Mouse (Mus musculus): Measurements from ENCODE around the gene 1700030J22Rik. TPM values are rescaled to one million over a fixed set of nuclear protein-coding genes. Genes with fewer than 3 reads are reported as not detected.

1700030J22Rik gene
- polyA plus RNA-seq, 1 experiment from 2014 or later = 2.3 TPM

DNA sequence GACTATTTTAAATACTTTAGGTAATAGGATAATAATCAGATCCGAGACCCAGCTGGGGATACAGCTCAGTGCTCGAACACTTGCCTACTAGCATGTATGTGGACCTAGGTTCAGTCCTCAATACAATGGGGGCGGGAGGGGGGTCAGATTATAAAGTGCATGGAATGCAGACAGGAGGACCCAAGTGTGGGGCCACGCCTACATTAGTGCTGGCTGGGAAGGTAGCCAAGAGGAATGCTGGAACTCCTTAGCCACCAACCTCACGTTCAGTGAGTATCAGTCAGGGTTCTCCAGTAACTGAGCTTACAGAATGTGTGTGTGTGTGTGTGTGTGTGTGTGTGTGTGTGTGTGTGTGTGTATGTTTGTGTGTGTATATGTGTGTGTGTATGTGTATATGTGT, 27.4 kb downstream of the 1700030J22Rik start:
- H3K4me1 ChIP-seq (replicated peaks) = peaks cover 6% of the 10 kb centered on the region
- H3K36me3 ChIP-seq = peaks cover 37% of the 10 kb centered on the region
- no peaks in the 10 kb centered on the region for H3K9me3 ChIP-seq
- ATAC-seq (ENCODE audit: insufficient number of reproducible peaks, insufficient read depth, low FRiP score, low TSS enrichment, low read depth) = no peak
- 74% methylated on average over 5 of the region's 5 CpGs for WGBS
- no peak overlapping the region for H3K4me3 ChIP-seq (replicated peaks)
- no peak overlapping the region for H3K4me2 ChIP-seq
- no peak overlapping the region for H3K9ac ChIP-seq (replicated peaks)
- H3K27ac ChIP-seq = no peak overlapping the region
- no peaks in the 10 kb centered on the region for H3K27me3 ChIP-seq

DNA sequence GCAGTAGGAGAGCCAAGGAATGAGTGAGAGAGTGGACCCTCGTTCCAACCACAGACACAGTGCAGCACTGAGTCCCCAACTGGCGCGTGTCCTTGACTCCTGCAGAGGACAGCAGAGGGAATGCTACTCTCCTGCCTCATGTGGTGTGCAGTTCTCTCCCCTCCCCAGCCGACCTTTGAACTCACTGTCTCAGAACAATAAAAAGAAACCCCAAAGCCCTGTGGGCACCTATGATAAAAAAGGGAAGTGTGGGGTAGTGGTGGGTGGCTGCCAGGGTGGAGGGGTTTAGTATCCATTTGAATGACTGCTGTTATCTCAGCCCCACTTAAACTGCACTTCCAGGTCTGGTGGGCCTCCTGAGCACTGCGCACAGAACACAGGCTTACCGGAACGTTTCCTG, 31.2 kb downstream of the 1700030J22Rik start:
- H3K9ac ChIP-seq (replicated peaks) = no peak overlapping the region
- ATAC-seq (ENCODE audit: insufficient number of reproducible peaks, insufficient read depth, low FRiP score, low TSS enrichment, low read depth) = no peak
- H3K4me1 ChIP-seq (replicated peaks) = peaks cover 18% of the 10 kb centered on the region
- H3K9me3 ChIP-seq = no peaks in the 10 kb centered on the region
- H3K4me3 ChIP-seq (replicated peaks) = no peak overlapping the region
- no peak overlapping the region for H3K27ac ChIP-seq
- H3K36me3 ChIP-seq = no peaks in the 10 kb centered on the region; the same call in 1 of the 2 replicates
- 93% methylated on average over 7 of the region's 7 CpGs for WGBS
- H3K4me2 ChIP-seq = no peak overlapping the region
- no peaks in the 10 kb centered on the region for H3K27me3 ChIP-seq

DNA sequence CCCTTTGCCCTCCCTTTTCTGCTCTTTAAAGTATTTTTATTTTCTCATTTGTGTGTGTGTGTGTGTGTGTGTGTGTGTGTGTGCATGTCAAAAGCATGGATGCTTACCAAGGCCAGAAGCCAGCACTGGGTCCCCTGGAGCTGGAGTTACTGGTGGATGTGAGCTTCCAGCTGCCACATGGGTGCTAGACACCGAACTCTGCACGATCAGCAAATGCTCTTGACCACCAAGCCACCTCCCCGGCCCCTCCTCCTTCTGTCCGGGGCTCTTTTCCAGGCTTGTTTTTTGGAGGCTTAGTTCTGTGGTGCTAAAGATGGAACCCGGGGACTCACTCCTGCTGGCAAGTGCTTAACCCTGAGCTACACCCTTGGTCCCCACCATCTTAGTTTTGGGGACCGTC, 31.9 kb downstream of the 1700030J22Rik start:
- Histone ChIP-seq H3K4me1 (replicated peaks) (peaks cover 18% of the 10 kb centered on the region), H3K27me3 (no peaks in the 10 kb centered on the region), H3K9me3 (no peaks in the 10 kb centered on the region), H3K27ac (no peak overlapping the region), H3K9ac (replicated peaks) (no peak overlapping the region), H3K36me3 (no peaks in the 10 kb centered on the region; the same call in 1 of the 2 replicates), H3K4me2 (no peak overlapping the region), H3K4me3 (replicated peaks) (no peak overlapping the region)
- ATAC-seq (ENCODE audit: insufficient number of reproducible peaks, insufficient read depth, low FRiP score, low TSS enrichment, low read depth) = no peak
- 96% methylated on average over 6 of the region's 6 CpGs for WGBS

DNA sequence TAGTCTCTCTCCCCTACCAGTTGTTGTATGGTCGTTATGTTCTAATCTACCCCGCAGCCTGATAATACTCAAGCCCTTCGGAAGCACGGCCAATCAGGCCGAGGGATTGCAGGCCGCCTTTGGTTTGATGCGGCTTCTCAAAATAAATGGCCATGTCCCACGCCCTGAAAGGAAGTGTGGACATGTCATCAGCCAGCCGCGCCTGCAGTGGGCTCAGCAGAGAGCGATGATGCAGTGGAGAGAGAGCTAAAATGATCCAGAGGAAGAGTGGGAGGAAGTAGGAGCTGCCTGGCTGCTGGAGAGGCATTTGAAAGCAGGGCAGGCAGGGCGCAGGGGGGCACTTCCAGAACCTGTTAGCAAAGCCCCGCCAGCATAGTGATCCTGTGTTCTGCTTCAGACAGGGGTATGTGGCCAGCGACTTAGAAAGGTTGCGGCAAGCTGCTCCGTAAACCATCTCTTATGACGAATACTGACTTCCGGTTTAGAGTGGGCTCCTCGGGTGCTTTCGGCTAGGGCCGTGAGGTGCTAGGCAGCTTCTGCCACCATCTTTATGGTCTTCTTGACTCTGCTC, 32.4 kb downstream of the 1700030J22Rik start:
- Histone ChIP-seq H3K9ac (replicated peaks) (no peak overlapping the region), H3K9me3 (no peaks in the 10 kb centered on the region), H3K4me3 (replicated peaks) (no peak overlapping the region), H3K27me3 (no peaks in the 10 kb centered on the region), H3K36me3 (peaks cover 2% of the 10 kb centered on the region; the same call in 1 of the 2 replicates), H3K4me1 (replicated peaks) (peaks cover 14% of the 10 kb centered on the region), H3K4me2 (no peak overlapping the region), H3K27ac (no peak overlapping the region)
- ATAC-seq (ENCODE audit: insufficient number of reproducible peaks, insufficient read depth, low FRiP score, low TSS enrichment, low read depth) = no peak
- WGBS = 81% methylated on average over 21 of the region's 21 CpGs

DNA sequence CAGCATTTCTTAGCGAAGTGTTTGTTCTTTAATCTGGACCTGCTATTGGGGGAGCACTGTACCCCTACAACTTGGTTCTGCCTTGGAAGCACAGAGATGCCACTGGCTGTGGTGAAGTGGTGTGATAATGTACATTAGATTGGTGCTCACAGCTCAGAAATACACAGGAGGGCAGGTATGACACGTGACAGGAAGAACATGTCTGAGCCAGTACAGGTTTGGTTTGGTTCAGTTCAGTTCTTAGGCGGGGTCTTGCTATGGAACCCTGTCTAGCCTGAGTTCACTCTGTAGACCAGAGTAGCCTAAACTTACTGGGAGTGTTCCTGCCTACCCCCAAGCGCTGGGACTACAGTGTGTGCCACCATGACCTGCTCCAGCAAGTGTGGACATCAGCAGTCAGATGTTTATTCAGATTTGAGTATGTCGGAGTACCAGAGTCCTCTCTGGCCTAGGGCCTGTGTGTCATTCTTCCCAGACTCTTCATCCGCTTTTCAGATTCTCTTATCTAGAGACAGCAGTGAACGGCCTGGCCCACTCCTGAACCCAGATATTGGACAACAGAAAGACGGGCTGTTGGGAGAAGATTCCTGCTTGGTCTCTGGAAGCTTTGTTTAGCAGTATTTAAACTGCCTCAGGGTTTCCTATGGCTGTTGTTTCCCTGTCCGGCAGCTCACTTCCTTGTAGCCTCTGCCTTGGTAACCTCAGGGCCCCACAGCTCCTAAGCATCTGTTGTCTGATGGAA, 33.4 kb downstream of the 1700030J22Rik start:
- H3K9ac ChIP-seq (replicated peaks) = 0 out of 2 replicates have a peak overlapping the region, but pooled peaks have one; percentile 4
- H3K4me2 ChIP-seq = no peak overlapping the region
- no peak overlapping the region for H3K27ac ChIP-seq
- peaks cover 9% of the 10 kb centered on the region; the same call in 1 of the 2 replicates for H3K36me3 ChIP-seq
- WGBS = 88% methylated on average over 9 of the region's 9 CpGs
- peaks cover 13% of the 10 kb centered on the region for H3K4me1 ChIP-seq (replicated peaks)
- no peak overlapping the region for H3K4me3 ChIP-seq (replicated peaks)
- H3K27me3 ChIP-seq = no peaks in the 10 kb centered on the region
- ATAC-seq (ENCODE audit: insufficient number of reproducible peaks, insufficient read depth, low FRiP score, low TSS enrichment, low read depth) = no peak
- H3K9me3 ChIP-seq = no peaks in the 10 kb centered on the region

DNA sequence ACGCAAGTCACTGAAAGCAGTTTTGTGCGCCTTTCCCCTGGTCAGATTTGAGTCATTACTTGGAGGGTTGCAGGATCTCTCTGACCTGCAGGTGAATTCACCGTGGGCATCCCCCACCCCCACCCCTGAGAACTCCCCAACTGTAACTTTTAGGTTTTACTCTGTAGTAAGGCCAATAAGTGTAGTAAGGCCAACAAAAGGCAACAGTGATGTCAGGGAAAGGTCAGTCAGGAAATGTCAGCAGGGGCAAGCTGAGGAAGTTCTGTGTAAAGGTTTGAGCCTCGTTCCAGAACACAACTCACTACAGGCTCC, 34.4 kb downstream of the 1700030J22Rik start:
- H3K4me2 ChIP-seq = peak overlapping the region; percentile 95

DNA sequence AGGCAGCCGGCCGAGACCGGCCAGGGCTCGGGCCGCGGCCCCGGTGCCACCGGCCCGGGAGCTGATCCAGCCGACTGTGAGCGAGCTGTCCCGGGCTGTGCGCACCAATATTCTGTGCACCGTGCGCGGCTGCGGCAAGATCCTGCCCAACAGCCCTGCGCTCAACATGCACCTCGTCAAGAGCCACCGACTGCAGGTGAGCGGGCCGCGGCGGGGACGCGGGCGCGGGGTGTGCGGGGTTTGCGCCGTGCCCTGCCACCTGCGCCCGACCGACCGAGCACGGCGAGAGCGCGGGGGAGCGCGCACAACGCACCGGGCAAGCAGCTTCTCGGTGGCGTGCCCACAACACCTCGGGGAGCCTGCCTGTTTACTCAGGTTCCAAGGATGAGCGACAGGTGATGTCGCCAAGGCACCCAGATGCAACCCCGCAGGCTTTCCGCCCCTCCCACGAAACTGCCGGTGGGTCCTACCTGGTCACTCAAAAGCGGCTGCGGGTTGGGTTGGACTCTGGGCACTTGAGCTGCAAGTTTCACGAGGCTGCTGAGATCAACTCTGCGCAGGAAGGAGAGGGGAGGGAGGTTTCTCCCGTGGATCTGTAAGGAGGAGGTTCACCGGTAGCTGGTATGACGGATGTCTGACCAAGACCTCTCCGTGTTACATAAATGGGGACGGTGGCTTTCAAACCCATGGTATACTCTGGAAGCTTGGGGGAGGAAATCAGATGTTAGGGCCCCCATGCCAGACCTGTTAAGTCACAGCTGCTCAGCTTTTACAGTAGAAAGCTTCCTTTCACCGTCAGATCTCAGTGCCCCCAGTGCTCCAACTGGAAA, 35.0 kb downstream of the 1700030J22Rik start:
- H3K4me2 ChIP-seq = peak overlapping the region; percentile 95
- H3K27ac ChIP-seq = no peak overlapping the region
- ATAC-seq (ENCODE audit: insufficient number of reproducible peaks, insufficient read depth, low FRiP score, low TSS enrichment, low read depth) = peak; percentile 71; the same call in 1 of the 2 replicates
- no peaks in the 10 kb centered on the region for H3K27me3 ChIP-seq
- no peaks in the 10 kb centered on the region for H3K9me3 ChIP-seq
- peaks cover 9% of the 10 kb centered on the region; the same call in 1 of the 2 replicates for H3K36me3 ChIP-seq
- H3K9ac ChIP-seq (replicated peaks) = peak overlapping the region; percentile 87
- WGBS = under 1% methylated on average over 62 of the region's 62 CpGs
- H3K4me3 ChIP-seq (replicated peaks) = peak overlapping the region; percentile 97
- H3K4me1 ChIP-seq (replicated peaks) = peaks cover 13% of the 10 kb centered on the region

More for the DNA sequence above, 34.4 kb downstream of the 1700030J22Rik start:
- Histone ChIP-seq H3K4me3 (replicated peaks) (peak overlapping the region; percentile 97), H3K9ac (replicated peaks) (peak overlapping the region; percentile 87; the same call in 1 of the 2 replicates), H3K27ac (no peak overlapping the region), H3K27me3 (no peaks in the 10 kb centered on the region), H3K36me3 (peaks cover 9% of the 10 kb centered on the region; the same call in 1 of the 2 replicates), H3K4me1 (replicated peaks) (peaks cover 13% of the 10 kb centered on the region), H3K9me3 (no peaks in the 10 kb centered on the region)
- WGBS = 12% methylated on average over 4 of the region's 4 CpGs
- ATAC-seq (ENCODE audit: insufficient number of reproducible peaks, insufficient read depth, low FRiP score, low TSS enrichment, low read depth) = no peak

DNA sequence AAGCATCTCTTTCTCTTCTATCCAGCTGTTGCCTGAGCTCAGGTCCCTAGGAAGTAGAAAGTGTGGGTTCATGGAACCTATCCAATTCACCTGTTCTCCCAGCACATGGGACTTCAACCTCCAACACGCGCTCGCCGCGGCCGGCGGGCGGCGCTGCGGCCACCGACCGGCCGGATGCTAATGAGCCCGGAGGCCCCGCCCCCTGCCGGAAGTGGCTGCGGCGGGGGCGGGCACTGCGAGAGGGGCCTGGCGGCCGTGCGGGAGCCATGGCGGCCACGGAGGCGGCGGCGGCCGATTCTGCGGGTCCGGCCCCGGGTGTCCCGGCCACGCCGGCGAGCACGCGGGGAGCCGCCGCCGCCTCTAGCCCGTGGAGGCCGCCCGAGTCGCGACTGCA, 35.6 kb downstream of the 1700030J22Rik start, which contains the start of gene Atmin:
Atmin (plus strand) TSS at position 233 of the 394 bp plus-strand sequence.
- H3K27ac ChIP-seq = no peak within 1 kb of the TSS
- H3K9ac ChIP-seq (replicated peaks) = peak within 1 kb of the TSS; percentile 87
- peak; percentile 79 for ATAC-seq (ENCODE audit: insufficient number of reproducible peaks, insufficient read depth, low FRiP score, low TSS enrichment, low read depth)
- peaks cover 13% of the 10 kb centered on the region for H3K4me1 ChIP-seq (replicated peaks)
- H3K4me3 ChIP-seq (replicated peaks) = peak within 1 kb of the TSS; percentile 97
- no peaks in the 10 kb centered on the region for H3K9me3 ChIP-seq
- no peaks in the 10 kb centered on the region for H3K27me3 ChIP-seq
- WGBS = under 1% methylated on average over 46 of the region's 46 CpGs
- H3K36me3 ChIP-seq = peaks cover 9% of the 10 kb centered on the region; the same call in 1 of the 2 replicates
- peak within 1 kb of the TSS; percentile 95 for H3K4me2 ChIP-seq

DNA sequence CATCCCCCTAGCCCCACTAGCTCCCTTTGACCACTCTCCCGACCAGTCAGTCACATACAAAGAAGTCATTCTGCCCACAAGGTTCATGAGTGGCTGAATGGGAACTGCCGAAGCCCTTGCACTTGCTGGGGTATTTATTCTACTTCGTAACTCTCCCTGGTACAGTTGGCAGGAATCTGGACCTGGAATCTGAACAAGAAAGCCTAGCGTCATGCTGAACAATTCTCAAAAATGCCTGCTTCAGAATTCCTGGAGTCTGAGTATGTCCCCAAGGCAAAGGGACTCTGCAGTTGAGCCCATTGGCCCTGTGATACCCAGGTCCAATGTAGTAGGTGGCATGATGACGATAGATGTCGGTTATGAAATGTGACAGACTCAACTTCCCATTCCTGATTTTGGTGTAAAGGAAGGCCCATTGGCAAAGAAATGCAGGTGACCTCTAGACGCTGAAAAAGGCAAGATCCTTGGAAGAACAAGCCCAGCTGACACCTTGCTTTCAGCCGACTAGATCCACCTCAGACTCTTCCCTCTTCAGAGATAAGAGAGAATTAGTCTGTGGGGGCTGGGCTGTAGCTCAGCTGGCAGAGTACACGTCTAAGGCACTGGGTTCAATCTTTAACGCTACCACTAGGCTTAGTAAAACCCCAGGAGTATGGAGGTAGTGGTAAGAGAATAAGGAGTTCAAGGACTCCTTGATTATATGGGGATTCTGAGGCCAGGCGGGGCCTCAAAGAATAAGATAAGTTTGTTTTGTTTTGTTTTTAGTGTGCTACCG, 36.3 kb downstream of the 1700030J22Rik start:
- no peak for ATAC-seq (ENCODE audit: insufficient number of reproducible peaks, insufficient read depth, low FRiP score, low TSS enrichment, low read depth)
- H3K36me3 ChIP-seq = peaks cover 14% of the 10 kb centered on the region
- whole genome bisulfite sequencing = 78% methylated on average over 12 of the region's 12 CpGs
- no peak overlapping the region for H3K27ac ChIP-seq
- H3K4me3 ChIP-seq (replicated peaks) = no peak overlapping the region
- peaks cover 13% of the 10 kb centered on the region for H3K4me1 ChIP-seq (replicated peaks)
- H3K4me2 ChIP-seq = peak overlapping the region; percentile 95; the same call in 1 of the 2 replicates
- no peaks in the 10 kb centered on the region for H3K27me3 ChIP-seq
- no peak overlapping the region for H3K9ac ChIP-seq (replicated peaks)
- H3K9me3 ChIP-seq = no peaks in the 10 kb centered on the region

DNA sequence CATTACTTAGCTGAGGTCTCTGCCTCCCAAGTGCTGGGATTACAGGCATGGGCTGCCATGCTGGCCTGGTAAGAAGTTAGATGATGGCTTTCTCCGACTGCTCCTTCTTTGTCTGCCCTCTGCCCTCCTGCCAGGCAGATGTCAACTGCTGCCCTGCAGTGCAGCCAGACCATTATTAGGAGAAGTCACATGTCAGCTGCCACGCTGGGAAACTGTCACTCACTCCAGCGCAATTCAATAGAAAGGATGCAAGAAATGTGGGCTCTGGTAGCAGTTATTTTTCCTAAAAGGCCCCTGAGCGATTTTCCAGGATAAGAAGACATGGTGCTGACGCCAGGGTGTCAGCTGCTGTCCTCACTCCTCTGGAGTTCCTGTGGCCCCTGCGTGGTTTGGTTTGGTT, 43.3 kb downstream of the 1700030J22Rik start:
- peaks cover 72% of the 10 kb centered on the region for H3K36me3 ChIP-seq
- H3K4me2 ChIP-seq = no peak overlapping the region
- no peaks in the 10 kb centered on the region for H3K4me1 ChIP-seq (replicated peaks)
- 94% methylated on average over 6 of the region's 6 CpGs for WGBS
- no peak overlapping the region for H3K27ac ChIP-seq
- H3K9me3 ChIP-seq = no peaks in the 10 kb centered on the region
- H3K4me3 ChIP-seq (replicated peaks) = no peak overlapping the region
- H3K9ac ChIP-seq (replicated peaks) = no peak overlapping the region
- H3K27me3 ChIP-seq = no peaks in the 10 kb centered on the region
- ATAC-seq (ENCODE audit: insufficient number of reproducible peaks, insufficient read depth, low FRiP score, low TSS enrichment, low read depth) = no peak

Measured in limb, embryonic 12.5 days (tissue).